Mouse (Mus musculus): ENCODE data around the gene Mdm4.
"Not testable (repeated sequence)": the region's sequence is repeated elsewhere in the genome, so short reads cannot be mapped to it uniquely, and the experiment has no call there.

Gene Mdm4

GRCm38 (mm10) chr1:133053034-133053433, 22.7 kb upstream of the Mdm4 start:
- DNase-seq (ENCODE audit: low spot score in 2 of 2): no peak

- DNase-seq (ENCODE audit: low spot score in 2 of 2): no peak
Observed at GRCm38 (mm10) chr1:133051829-133052228, 21.5 kb upstream of the Mdm4 start.

- DNase-seq (ENCODE audit: low spot score in 2 of 2): no peak
Observed at GRCm38 (mm10) chr1:133050001-133050431, 19.7 kb upstream of the Mdm4 start.

GRCm38 (mm10) chr1:133048690-133049089, 18.3 kb upstream of the Mdm4 start:
- DNase-seq (ENCODE audit: low spot score in 2 of 2): no peak

- no peak for DNase-seq (ENCODE audit: low spot score in 2 of 2)
Observed at GRCm38 (mm10) chr1:133047575-133047974, 17.2 kb upstream of the Mdm4 start.

- DNase-seq (ENCODE audit: low spot score in 2 of 2): no peak
Observed at GRCm38 (mm10) chr1:133046441-133046931, 16.1 kb upstream of the Mdm4 start.

- DNase-seq (ENCODE audit: low spot score in 2 of 2): peak; percentile 65 to 69
Observed at GRCm38 (mm10) chr1:133045861-133046440, 15.6 kb upstream of the Mdm4 start.

GRCm38 (mm10) chr1:133045011-133045860, 14.9 kb upstream of the Mdm4 start, which contains the start of gene Pik3c2b:
Gene Pik3c2b (plus strand): TSS chr1:133045667.
- no peak for DNase-seq (ENCODE audit: low spot score in 2 of 2)

- peak; percentile 38 to 66 for DNase-seq (ENCODE audit: low spot score in 2 of 2)
Observed at GRCm38 (mm10) chr1:133039505-133039949, 9.2 kb upstream of the Mdm4 start.

- DNase-seq (ENCODE audit: low spot score in 2 of 2): not testable (repeated sequence)
Observed at GRCm38 (mm10) chr1:133034682-133035081, 4.3 kb upstream of the Mdm4 start.

GRCm38 (mm10) chr1:133034091-133034460, 3.7 kb upstream of the Mdm4 start:
- DNase-seq (ENCODE audit: low spot score in 2 of 2): peak; percentile 62 to 70

GRCm38 (mm10) chr1:133033316-133034090, 3.1 kb upstream of the Mdm4 start:
- peak; percentile 77 to 86 for DNase-seq (ENCODE audit: low spot score in 2 of 2)

GRCm38 (mm10) chr1:133032981-133033315, 2.6 kb upstream of the Mdm4 start:
- DNase-seq (ENCODE audit: low spot score in 2 of 2): no peak

- no peak for DNase-seq (ENCODE audit: low spot score in 2 of 2)
Observed at GRCm38 (mm10) chr1:133029744-133030143, 617 bp downstream of the Mdm4 start.

- DNase-seq (ENCODE audit: low spot score in 2 of 2): no peak
Observed at GRCm38 (mm10) chr1:133027980-133028379, 2.4 kb downstream of the Mdm4 start.

GRCm38 (mm10) chr1:133027126-133027525, 3.2 kb downstream of the Mdm4 start:
- no peak for DNase-seq (ENCODE audit: low spot score in 2 of 2)

- DNase-seq (ENCODE audit: low spot score in 2 of 2): not testable (repeated sequence)
Observed at GRCm38 (mm10) chr1:133025796-133026190, 4.6 kb downstream of the Mdm4 start.

- DNase-seq (ENCODE audit: low spot score in 2 of 2): peak; percentile 87 to 90
Observed at GRCm38 (mm10) chr1:133025051-133025795, 5.1 kb downstream of the Mdm4 start.

- DNase-seq (ENCODE audit: low spot score in 2 of 2): no peak
Observed at GRCm38 (mm10) chr1:133024426-133024825, 5.9 kb downstream of the Mdm4 start.

- not testable (repeated sequence) for DNase-seq (ENCODE audit: low spot score in 2 of 2)
Observed at GRCm38 (mm10) chr1:133023723-133024122, 6.6 kb downstream of the Mdm4 start.

GRCm38 (mm10) chr1:133021971-133022370, 8.4 kb downstream of the Mdm4 start:
- DNase-seq (ENCODE audit: low spot score in 2 of 2): not testable (repeated sequence)
